Mouse (Mus musculus): Measurements from ENCODE around the gene Mlf1.

The Mlf1 gene

DNA sequence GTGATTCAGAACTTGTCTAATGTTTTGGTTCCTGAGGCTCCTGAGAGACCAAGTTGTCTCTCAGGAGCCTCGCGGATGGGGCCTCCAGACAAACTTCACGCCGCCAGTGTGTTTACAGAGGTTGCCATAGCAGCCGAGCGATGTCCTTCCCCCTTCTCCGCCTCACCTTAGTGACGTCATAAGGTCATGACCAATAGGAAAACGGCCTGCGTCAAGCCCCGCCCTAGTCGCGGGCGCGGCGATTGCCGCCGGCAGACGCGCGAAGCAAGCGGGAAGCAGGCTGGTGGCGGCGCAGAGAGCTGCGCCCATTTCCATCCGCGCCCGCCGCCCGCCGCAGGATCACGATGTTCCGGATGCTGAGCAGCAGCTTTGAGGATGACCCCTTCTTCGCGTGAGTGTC is at the start of gene Mlf1:
Gene Mlf1 (plus strand): TSS at position 226 of the 400 bp plus-strand sequence.
- in situ Hi-C loops (cut with MboI), result no loop called here

DNA sequence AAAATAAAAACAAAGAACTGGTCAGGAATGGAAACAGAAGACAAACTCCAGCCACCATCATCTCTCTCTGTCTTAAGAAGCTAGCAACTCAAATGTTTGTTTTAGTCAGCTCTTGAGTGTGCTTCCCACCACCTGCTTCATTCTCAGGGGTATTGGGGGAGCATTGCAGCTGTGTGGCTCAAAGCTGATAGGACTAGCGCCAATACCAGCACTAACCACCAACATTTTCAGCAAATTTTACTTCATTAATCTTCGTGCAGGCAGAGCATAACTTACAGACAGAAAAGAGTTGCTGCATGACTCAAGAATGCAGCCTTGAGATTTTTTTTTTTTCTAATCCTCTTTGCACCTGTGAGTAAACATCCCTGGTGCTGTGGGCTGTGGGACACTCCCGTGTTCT is 34.3 kb upstream of the Mlf1 start:
- in situ Hi-C loops (cut with MboI), result no loop called here

- in situ Hi-C loops (cut with MboI), result no loop called here
Measured at GRCm38 (mm10) chr3:67340921-67341320, 33.0 kb upstream of the Mlf1 start.

DNA sequence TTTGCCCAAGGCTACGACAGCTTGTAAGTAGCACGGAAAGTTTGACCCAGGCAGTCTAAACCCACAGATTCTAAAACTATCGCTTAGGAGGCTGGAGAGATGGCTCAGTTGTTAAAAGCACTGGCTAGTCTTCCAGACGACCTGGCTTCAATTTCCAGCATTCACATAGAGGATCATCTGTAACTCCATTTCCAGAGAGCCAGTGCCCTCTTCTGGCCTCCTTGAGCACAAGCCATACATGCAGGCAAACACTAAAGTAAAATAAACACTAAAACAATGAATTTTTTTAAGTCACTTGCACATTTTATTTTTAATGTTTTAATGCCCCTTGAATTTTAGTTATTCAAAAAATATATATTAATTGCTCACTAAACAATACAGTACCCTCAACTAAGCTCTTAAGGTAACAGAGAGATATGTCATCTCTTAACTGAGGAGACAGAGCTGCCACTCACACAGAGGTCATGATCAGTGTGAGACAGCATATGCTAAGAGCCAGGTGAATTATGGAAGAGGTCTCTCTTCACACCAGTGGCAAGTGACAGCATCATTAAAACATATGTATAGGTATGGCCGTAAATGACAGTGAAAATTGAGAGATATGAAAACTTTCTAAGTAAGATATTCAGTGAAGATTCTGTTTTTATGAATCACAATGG is 30.8 kb upstream of the Mlf1 start:
- in situ Hi-C loops (cut with MboI), result no loop called here

DNA sequence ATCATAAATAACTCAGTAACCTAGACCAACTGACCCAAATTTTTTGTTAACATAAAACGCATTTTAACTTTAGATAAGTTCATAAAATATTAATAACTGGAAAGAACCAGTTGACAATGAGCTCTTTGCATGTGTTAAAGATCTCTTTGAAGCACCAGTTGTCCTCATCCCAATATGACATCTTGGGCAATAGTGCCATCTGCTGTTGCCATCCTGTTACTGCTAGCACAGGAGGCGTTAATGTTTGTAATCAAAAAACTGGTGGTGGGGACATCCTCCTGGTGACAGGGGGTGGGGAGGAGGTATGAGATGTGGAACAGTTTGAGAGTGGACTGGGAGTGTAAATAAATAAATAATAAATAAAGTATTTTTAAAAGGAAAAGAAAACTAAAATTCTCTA is 29.3 kb upstream of the Mlf1 start:
- in situ Hi-C loops (cut with MboI), result no loop called here

- in situ Hi-C loops (cut with MboI), result no loop called here
Measured at GRCm38 (mm10) chr3:67346674-67347073, 27.2 kb upstream of the Mlf1 start.

GRCm38 (mm10) chr3:67351406-67352127 is 22.3 kb upstream of the Mlf1 start:
- in situ Hi-C loops (cut with MboI), result no loop called here

GRCm38 (mm10) chr3:67352128-67352762 is 21.7 kb upstream of the Mlf1 start:
- in situ Hi-C loops (cut with MboI), result no loop called here

- in situ Hi-C loops (cut with MboI), result no loop called here
Measured at GRCm38 (mm10) chr3:67352763-67353149, 21.1 kb upstream of the Mlf1 start.

GRCm38 (mm10) chr3:67358376-67358775 is 15.5 kb upstream of the Mlf1 start:
- in situ Hi-C loops (cut with MboI), result no loop called here

DNA sequence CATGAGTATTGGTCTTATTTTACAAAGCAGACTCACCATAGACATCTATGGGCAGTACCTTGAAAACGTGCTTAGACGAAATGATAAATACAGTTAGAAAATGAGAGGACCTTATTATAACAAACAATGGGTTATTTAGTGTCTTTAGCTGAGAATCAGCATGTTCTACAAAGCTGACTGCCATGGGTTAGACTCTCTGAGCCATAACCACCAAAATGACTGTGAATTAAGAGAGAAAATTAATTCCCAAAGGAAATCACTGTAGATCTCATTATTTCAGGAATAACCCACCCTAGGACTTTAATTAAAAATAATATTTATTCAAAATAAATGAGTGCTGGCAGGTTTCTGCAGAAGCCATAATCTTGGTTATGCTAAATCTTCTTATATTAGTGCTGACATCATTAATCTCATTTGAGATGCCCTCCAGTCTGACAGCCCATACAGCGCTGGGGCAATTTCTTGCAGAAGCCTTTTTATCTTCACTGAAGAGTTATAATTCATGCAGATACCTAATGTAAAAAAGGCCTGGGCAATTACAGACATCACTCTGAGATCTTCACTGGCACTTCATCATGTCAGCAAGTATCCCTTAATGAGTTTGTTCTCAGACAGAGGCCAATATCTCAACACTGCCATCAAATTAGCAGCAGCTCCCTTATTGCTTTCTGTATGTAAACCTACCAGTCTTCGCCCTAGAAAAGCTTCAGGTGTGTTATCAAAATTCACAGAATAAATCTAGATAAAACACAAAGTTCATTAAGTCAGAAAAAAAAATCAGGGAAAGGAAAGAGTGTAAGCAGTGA is 7.6 kb upstream of the Mlf1 start:
- in situ Hi-C loops (cut with MboI), result no loop called here

- in situ Hi-C loops (cut with MboI), result no loop called here
Measured at GRCm38 (mm10) chr3:67367481-67367880, 6.4 kb upstream of the Mlf1 start.

- in situ Hi-C loops (cut with MboI), result no loop called here
Measured at GRCm38 (mm10) chr3:67369407-67370079, 4.4 kb upstream of the Mlf1 start.

DNA sequence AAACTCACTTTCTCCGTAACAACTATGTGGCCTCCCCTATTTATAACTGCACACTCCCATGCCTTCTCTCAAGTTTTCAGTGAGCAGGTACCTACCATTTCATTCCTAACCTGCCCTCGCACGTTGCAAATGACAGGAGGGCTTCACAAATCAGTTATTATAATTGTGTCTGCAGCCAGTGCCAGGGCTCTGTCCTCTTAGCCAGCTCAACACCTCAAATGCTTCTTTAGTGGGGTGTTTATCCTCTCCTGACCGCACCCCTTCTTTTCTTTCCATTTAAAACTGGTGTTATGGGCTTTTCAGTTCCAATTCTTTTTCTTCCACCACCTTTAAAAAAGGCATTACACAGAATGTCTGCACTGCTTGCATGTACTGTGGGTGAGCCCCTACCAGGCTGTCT is 1.7 kb upstream of the Mlf1 start:
- in situ Hi-C loops (cut with MboI), result no loop called here

- in situ Hi-C loops (cut with MboI), result no loop called here
Measured at GRCm38 (mm10) chr3:67372781-67373180, 1.1 kb upstream of the Mlf1 start.

DNA sequence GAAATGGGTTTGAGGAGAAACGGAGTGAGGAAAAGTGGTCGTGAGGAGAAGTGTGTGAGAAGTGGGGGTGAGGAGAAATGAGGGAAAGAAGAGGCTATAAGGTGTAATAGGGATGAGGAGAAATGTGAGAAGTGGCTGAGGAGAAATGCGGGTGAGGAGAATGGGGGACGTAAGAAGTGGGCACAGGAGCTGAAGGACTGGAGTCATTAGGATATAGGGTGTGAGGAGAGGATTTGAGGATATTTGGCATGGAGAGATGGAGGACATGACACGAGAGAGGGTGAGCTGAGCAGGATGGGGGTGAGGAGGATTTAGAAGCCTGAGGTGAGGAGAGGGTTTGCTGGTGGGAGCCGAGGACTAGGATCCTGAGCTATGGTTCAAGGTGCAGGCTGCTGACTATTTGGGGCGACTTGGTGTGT is 472 bp downstream of the Mlf1 start:
- in situ Hi-C loops (cut with MboI), result no loop called here

DNA sequence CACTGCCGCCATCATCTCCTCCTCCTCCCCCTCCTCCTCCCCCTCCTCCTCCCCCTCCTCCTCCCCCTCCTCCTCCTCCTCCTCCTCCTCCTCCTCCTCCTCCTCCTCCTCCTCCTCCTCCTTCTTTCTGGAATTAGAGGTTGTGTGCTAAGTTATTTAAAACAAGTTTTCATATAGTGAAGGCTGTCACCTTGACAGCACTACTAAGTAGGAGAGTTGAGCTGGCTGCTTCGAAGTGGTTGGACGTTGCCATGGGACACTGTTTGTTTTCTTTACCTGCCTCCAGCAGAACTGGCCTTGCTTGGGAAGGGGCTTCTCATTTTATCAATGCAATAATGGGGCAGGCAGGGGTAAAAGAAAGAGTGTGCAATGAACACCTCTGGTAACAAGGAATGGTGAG is 1.2 kb downstream of the Mlf1 start, which contains the start of gene Gm17402:
Gene Gm17402 (minus strand): TSS at position 101 of the 400 bp plus-strand sequence.
- in situ Hi-C loops (cut with MboI), result no loop called here

DNA sequence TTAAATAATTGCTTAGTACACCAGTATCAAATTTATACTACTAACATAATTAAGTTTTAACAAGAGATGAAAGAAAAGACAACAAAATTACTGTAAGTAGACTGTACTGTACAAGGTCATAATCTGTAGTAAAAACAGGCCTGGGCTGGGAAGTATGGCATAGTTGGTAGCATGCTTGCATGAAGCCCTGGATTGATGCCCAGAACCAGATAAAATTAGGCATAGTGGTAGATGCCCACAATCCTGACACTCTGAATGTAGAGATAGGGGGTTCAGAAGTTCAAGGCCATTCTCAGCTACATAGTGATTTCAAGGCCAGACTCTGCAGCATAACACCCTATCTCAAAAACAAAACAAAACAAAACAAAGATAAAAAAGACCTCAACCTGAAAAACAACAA is 4.3 kb downstream of the Mlf1 start:
- in situ Hi-C loops (cut with MboI), result no loop called here

DNA sequence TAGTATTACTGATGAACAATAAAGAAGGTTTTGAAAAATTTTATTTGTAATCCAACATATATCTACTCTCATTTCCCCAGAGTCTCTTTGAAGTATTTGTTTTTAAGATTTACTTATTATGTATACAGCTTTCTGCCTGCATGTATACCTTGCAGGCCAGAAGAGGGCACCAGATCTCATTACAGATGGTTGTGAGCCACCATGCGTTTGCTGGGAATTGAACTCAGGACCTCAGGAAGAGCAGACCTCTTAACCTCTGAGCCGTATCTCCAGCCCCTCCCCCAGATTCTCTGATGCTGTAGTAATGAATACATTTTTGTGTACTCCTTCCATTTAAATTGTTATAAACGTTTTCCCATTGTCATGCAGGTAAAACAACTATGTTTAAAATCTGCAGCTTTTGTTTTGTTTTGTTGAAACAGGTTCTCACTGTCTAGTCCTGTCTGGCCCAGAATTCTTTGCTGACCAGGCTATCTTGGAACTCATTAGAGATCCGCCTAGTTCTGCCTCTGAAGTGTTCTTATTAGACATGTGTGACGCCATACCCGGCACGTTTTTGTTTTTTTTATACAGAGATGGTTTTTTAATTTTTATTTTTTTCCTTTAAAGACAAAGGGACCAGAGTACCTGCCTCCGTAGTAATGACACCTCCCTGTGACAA is 55.6 kb downstream of the Mlf1 start:
- in situ Hi-C loops (cut with MboI), result no loop called here

DNA sequence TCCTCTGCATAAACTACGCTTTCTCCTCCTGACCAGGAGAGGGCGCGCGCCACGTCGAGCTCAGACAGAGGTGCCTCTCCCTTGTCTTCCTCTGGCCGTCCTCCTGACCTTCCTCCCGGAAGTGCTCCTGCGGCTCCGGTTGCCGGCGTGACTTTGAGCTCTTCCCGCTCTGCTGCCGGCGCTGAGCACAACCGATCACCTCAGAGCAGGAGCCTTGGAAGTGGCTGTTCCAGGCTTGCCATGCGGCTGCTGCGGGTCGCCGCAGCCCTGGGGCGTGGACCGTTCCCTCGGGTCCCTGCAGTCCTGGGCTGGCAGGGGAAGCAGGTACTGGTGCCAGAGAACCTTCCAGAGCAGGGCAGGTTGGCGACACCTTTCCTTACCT is 56.1 kb downstream of the Mlf1 start, which contains the start of gene Gfm1:
Gene Gfm1 (plus strand): TSS at position 98 of the 382 bp plus-strand sequence.
- in situ Hi-C loops (cut with MboI), result no loop called here

- in situ Hi-C loops (cut with MboI), result no loop called here
Measured at GRCm38 (mm10) chr3:67434011-67434410, 60.1 kb downstream of the Mlf1 start.
